Mouse (Mus musculus): ENCODE measurements at regions not wholly inside any gene's neighbourhood (a gene's known extent, or its start where the extent isn't known, plus 50 kb on each side); places are given as distances from the start of the nearest gene placed in this dataset.
"Not testable (repeated sequence)": the region's sequence is repeated elsewhere in the genome, so short reads cannot be mapped to it uniquely, and the experiment has no call there.

- not testable (repeated sequence) for DNase-seq (ENCODE audit: low read depth in 2 of 2, low spot score in 2 of 2)
Observed at GRCm38 (mm10) chr17:27287986-27288385, 83.7 kb upstream of the Lemd2 start.

- DNase-seq (ENCODE audit: low read depth in 2 of 2, low spot score in 2 of 2) = no peak
Observed at GRCm38 (mm10) chr17:27281241-27281640, 77.0 kb upstream of the Lemd2 start.

GRCm38 (mm10) chr17:27279491-27280288, 75.4 kb upstream of the Lemd2 start:
- not testable (repeated sequence) for DNase-seq (ENCODE audit: low read depth in 2 of 2, low spot score in 2 of 2)

DNA sequence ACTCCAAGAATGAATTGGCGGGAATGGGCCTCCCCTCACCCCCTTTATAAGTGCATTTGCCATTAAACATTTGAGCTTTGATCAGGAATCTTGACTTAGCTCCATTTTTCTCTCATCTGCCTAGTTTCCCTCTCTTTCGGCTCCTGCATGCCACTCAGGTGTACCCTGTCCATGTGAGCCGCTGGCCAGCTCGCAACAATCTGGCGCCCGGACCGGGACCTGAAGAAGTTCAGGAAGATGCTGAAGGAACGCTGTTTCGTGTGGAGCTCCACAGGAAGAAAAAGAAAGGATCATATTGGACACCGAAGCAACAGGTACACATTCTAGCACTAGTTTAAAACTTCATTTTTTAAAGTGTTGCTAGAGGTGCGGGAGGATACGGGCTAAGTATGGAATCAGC, 73.5 kb upstream of the Lemd2 start:
- DNase-seq (ENCODE audit: low read depth in 2 of 2, low spot score in 2 of 2) = not testable (repeated sequence)

GRCm38 (mm10) chr17:27271756-27272155, 67.5 kb upstream of the Lemd2 start:
- not testable (repeated sequence) for DNase-seq (ENCODE audit: low read depth in 2 of 2, low spot score in 2 of 2)

DNA sequence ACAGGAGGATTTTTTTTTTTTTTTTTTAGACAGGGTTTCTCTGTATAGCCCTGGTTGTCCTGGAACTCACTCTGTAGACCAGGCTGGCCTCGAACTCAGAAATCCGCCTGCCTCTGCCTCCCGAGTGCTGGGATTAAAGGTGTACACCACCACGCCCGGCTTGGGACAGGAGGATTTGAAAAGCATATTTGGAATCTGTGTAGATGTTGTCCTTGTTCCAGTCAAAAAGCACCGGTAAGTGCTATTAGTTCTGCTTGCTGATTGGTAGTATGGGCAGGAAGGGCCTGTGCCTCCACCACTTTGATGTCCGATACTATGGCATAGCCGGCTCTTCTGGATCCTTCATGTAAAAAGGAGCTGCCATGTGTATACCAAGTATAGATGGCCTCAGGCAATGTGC, 66.5 kb upstream of the Lemd2 start:
- not testable (repeated sequence) for DNase-seq (ENCODE audit: low read depth in 2 of 2, low spot score in 2 of 2)

- not testable (repeated sequence) for DNase-seq (ENCODE audit: low read depth in 2 of 2, low spot score in 2 of 2)
Observed at GRCm38 (mm10) chr17:27264607-27265006, 60.3 kb upstream of the Lemd2 start.

GRCm38 (mm10) chr17:27262607-27263006, 58.3 kb upstream of the Lemd2 start:
- no peak for DNase-seq (ENCODE audit: low read depth in 2 of 2, low spot score in 2 of 2)

DNA sequence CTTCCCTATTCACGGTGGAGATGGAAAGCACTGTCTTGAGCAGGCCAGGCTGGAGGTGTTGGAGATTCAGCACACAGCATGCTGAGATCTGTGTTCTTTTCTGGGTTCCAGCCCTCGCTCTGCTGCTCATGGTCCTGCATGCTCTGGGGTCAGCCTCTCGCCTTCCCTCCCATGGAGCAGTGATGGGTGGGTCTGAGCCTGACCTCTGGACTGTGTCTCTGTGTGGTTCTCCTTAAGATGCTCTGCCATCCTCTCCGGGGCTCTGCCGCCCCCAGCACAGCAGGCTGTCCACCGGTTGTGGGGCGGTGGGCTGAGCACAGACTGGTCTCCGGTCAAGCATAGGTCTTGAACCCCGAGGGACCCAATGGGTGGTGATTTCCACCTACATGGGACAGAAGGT, 57.7 kb upstream of the Lemd2 start:
- DNase-seq (ENCODE audit: low read depth in 2 of 2, low spot score in 2 of 2) = no peak

GRCm38 (mm10) chr17:27261251-27261650, 57.0 kb upstream of the Lemd2 start:
- DNase-seq (ENCODE audit: low read depth in 2 of 2, low spot score in 2 of 2) = no peak

DNA sequence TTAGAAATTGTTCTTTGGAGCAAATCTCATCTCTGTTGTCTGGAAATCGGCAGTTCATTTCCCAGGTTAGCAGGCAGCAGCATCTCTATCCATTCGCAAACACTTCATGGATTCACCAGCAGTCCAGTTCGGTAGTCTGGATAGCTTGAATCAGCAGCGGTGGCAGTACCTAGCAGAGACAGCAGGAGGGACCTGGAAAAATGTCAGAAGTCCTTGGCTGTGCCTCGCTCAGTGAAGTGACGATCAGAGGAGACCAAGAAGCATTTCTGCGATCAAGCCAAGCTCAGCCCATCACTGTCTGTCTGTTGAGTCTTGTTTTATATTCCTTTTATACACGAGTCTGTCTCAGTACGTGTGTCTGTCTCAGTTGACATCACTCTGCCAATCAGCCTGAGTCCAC, 55.8 kb upstream of the Lemd2 start:
- DNase-seq (ENCODE audit: low read depth in 2 of 2, low spot score in 2 of 2) = no peak

GRCm38 (mm10) chr17:27257345-27257744, 53.1 kb upstream of the Lemd2 start:
- DNase-seq (ENCODE audit: low read depth in 2 of 2, low spot score in 2 of 2) = no peak

- DNase-seq (ENCODE audit: low read depth in 2 of 2, low spot score in 2 of 2) = no peak
Observed at GRCm38 (mm10) chr17:27255804-27256203, 51.5 kb upstream of the Lemd2 start.
